Comparison of ENCODE assay signal across 17 mouse cellular contexts in the genomic region with DNA sequence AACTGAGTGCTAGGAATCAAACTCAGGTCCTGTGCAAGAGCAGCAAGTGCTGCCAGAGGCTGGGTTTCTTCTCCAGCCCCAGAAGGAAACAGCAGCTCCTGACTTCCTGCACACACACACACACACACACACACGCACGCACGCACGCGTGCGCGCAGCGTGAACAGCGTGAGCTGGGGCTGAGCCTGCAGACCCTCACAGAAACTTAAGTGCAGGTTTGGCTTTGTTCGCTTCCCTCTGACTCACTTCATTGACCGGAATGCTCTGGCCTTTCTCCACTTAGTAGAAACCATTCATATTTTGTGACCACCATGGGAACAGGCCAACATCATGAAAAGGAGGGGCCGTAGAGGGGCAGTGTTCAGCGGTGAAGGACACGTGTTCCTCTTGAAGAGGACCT. TPM values are rescaled to one million over a fixed set of nuclear protein-coding genes. Genes with fewer than 3 reads are reported as not detected.
A peak's percentile ranks its signal among the peaks of the same experiment; 100 is the strongest.
DNase-seq lines count a peak whose midpoint lies in the region; ATAC-seq and TF ChIP-seq lines count a peak whose summit lies in the region.
"Had no signal": no experiment of that assay in that cellular context is flagged by ENCODE, and none has a peak within 500 bp of the region (broad histone marks: within the 10 kb centered on the region; RNA-seq: fewer than 3 reads in every experiment).

No protein-coding gene starts in this region.

- no peak for ATAC-seq in megakaryocyte, adult 5-6 weeks (ENCODE audit: poor library complexity, severe bottlenecking)
- ATAC-seq in G1E (ENCODE audit: extremely low read depth, insufficient number of reproducible peaks, low FRiP score, poor library complexity, severe bottlenecking): no peak
- ATAC-seq: forebrain, embryonic 13.5 days had no signal

- peaks cover 12% of the 10 kb centered on the region for H3K27me3 ChIP-seq in megakaryocyte, embryonic 14.5 days (replicated peaks)
- H3K27me3 ChIP-seq in G1E (ENCODE audit: insufficient read depth, low read length): 0 out of 2 replicates have a peak, but pooled peaks cover 7% of the 10 kb centered on the region
- no peaks in the 10 kb centered on the region for H3K27me3 ChIP-seq in cerebellum, adult 2 months (ENCODE audit: control insufficient read depth, insufficient read depth, low read length)
- H3K27me3 ChIP-seq: embryonic facial prominence, embryonic 15.5 days; forebrain, embryonic 13.5 days; hindbrain, embryonic 15.5 days; lung, embryonic 15.5 days had no signal

- no peaks in the 10 kb centered on the region for H3K36me3 ChIP-seq in megakaryocyte, embryonic 14.5 days (replicated peaks; ENCODE audit: low read length)
- no peaks in the 10 kb centered on the region for H3K36me3 ChIP-seq in G1E (replicated peaks)
- H3K36me3 ChIP-seq: embryonic facial prominence, embryonic 15.5 days; hindbrain, embryonic 15.5 days; lung, embryonic 15.5 days had no signal

- no peak for TF ChIP-seq CTCF in G1E (IDR thresholded peaks at IDR 0.05; ENCODE audit: low read depth, low read length)
- no peak for TF ChIP-seq CTCF in cerebellum, adult 2 months (IDR thresholded peaks at IDR 0.05; ENCODE audit: borderline replicate concordance, insufficient read depth, low read depth, low read length)

- H3K4me3 ChIP-seq in megakaryocyte, embryonic 14.5 days (replicated peaks): peak overlapping the region; percentile 59
- H3K4me3 ChIP-seq in G1E (ENCODE audit: low read depth, low read length): peak overlapping the region; percentile 9; the same call in 1 of the 2 replicates
- H3K4me3 ChIP-seq in cerebellum, adult 2 months (replicated peaks; ENCODE audit: insufficient read depth, low read depth, low read length): no peak overlapping the region
- H3K4me3 ChIP-seq: embryonic facial prominence, embryonic 15.5 days; forebrain, embryonic 13.5 days; hindbrain, embryonic 15.5 days; lung, embryonic 15.5 days had no signal

- 93% methylated on average over 14 of the region's 14 CpGs for WGBS in cerebellum, adult 2 months

- DNase-seq in G1E (ENCODE audit: low spot score): no peak
- DNase-seq in fibroblast of lung, adult 2 months (ENCODE audit: low read depth): peak; percentile 54
- peak; percentile 23 to 48 for DNase-seq in thymus, postnatal 36 days
- DNase-seq in cerebellum, adult 2 months: no peak
- DNase-seq in lung, adult 18-20 months: no peak
- DNase-seq: cerebellum, adult 11 months; kidney, adult 9 months; layer of hippocampus, adult 9-11 months had no signal

- H3K4me1 ChIP-seq in megakaryocyte, embryonic 14.5 days: peaks cover 42% of the 10 kb centered on the region
- peaks cover 36% of the 10 kb centered on the region for H3K4me1 ChIP-seq in G1E (ENCODE audit: insufficient read depth, low read depth, low read length)
- H3K4me1 ChIP-seq in cerebellum, adult 2 months (ENCODE audit: control insufficient read depth, insufficient read depth, low read length): no peaks in the 10 kb centered on the region

- no peak overlapping the region for H3K27ac ChIP-seq in cerebellum, adult 2 months (ENCODE audit: insufficient read depth, low read length)
- H3K27ac ChIP-seq: embryonic facial prominence, embryonic 15.5 days; forebrain, embryonic 13.5 days; hindbrain, embryonic 15.5 days had no signal

- TF ChIP-seq POLR2A in cerebellum, adult 2 months (IDR thresholded peaks at IDR 0.05; ENCODE audit: borderline replicate concordance, insufficient read depth, low read length): no peak

- no peaks in the 10 kb centered on the region for H3K9me3 ChIP-seq in megakaryocyte, embryonic 14.5 days
- no peaks in the 10 kb centered on the region for H3K9me3 ChIP-seq in G1E (replicated peaks)
- H3K9me3 ChIP-seq: embryonic facial prominence, embryonic 15.5 days; forebrain, embryonic 13.5 days; hindbrain, embryonic 15.5 days; lung, embryonic 15.5 days had no signal

RNA-seq across cellular contexts. Expression of a gene that starts 33.9 kb away (rescaled TPM):
- polyA plus RNA-seq in megakaryocyte, embryonic 14.5 days (2012; ENCODE audit: insufficient read depth, low replicate concordance): 0.12 and 0.84 TPM in 2 replicates
- not detected in 2 replicates for total RNA-seq in megakaryocyte, adult 5-6 weeks (2015)
- not detected in 2 replicates for total RNA-seq in megakaryocyte, adult 5-6 weeks (2017)
- total RNA-seq in G1E (2014; fragmentation: Nextera tagmentation): not detected in 2 replicates
- 0.11 and 0.29 TPM in 2 replicates for total RNA-seq in G1E (2017)
- polyA plus RNA-seq in G1E (2012): 0.05 and 0.11 TPM in 2 replicates
- polyA plus RNA-seq in cerebellum, adult 2 months (2012; rRNA removed): 13.9 and 15.7 TPM in 2 replicates
- total RNA-seq: common myeloid progenitor, adult 5-6 weeks; granulocyte monocyte progenitor cell, adult 5-6 weeks had no signal
- polyA plus RNA-seq: activated CD4-positive, CD25-positive, alpha-beta regulatory T cell, adult 4 months had no signal

RNA-seq across cellular contexts. Expression of a gene that starts 43.8 kb away (rescaled TPM):
- polyA plus RNA-seq in megakaryocyte, embryonic 14.5 days (2012; ENCODE audit: insufficient read depth, low replicate concordance): 1.2 and 1.8 TPM in 2 replicates
- total RNA-seq in megakaryocyte, adult 5-6 weeks (2015): 6.2 and 7.0 TPM in 2 replicates
- total RNA-seq in megakaryocyte, adult 5-6 weeks (2017): 5.7 and 7.1 TPM in 2 replicates
- total RNA-seq in G1E (2014; fragmentation: Nextera tagmentation) (19.4 and 23.7 TPM in 2 replicates), G1E (2017) (10.0 and 10.6 TPM in 2 replicates)
- polyA plus RNA-seq in G1E (2012): 6.1 and 7.1 TPM in 2 replicates
- 121 and 147 TPM in 2 replicates for polyA plus RNA-seq in cerebellum, adult 2 months (2012; rRNA removed)

Comparison
In these comparisons a context has a peak if more than half of its experiments do, and no peak if none do; other contexts are left out.
1. DNase-seq: peak in fibroblast of lung, adult 2 months (single experiment) and thymus, postnatal 36 days (2 of 2); none in G1E (single experiment), cerebellum, adult 2 months (0 of 2) and lung, adult 18-20 months (0 of 2).
2. RNA of a gene that starts 43.8 kb away (polyA plus RNA-seq): 121 to 147 TPM in cerebellum, adult 2 months; 6.1 to 7.1 TPM in G1E and 1.2 to 1.8 TPM in megakaryocyte, embryonic 14.5 days; every median in the first group is over 10 times any median in the second.